Mouse (Mus musculus): Measurements from ENCODE around the gene Agap3. TPM values are rescaled to one million over a fixed set of nuclear protein-coding genes. Genes with fewer than 3 reads are reported as not detected.
A peak's percentile ranks its signal among the peaks of the same experiment; 100 is the strongest.

Gene Agap3
- total RNA-seq (2014; rRNA removed) (270 and 296 TPM in 2 replicates), polyA plus RNA-seq (2015; fragmentation: Nextera tagmentation; extraction: Ambion mirVana) (136 and 140 TPM in 2 replicates)

DNA sequence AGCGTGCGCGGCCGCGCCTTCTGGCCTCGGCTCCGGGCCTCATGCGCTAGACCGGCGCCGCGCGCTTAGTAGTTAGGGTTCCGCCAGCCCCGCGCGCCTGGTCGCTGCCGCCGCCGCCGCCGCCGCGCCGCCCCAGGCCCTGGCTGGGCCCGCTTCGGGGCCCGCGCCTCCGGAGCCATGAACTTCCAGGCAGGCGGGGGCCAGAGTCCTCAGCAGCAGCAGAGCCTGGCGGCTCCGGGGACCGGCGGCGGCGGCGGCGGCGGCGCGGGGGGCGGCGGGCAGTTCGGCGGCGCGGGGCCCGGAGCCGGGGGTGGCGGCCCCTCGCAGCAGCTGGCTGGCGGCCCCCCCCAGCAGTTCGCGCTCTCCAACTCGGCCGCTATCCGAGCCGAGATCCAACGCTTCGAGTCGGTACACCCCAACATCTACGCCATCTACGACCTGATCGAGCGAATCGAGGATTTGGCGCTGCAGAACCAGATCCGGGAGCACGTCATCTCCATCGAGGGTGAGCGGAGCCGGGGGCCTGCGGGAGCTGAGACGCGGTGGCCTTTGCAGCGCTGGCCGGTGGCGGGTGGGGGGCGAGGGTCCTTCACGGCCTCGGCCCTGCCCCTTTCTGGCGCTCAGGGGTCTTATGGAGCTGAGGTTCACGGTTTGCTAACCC lies at the start of gene Agap3:
TSS of gene Agap3 (plus strand) at position 148 of the 661 bp plus-strand sequence.
- ATAC-seq (peak; percentile 18; the same call in 1 of the 2 replicates), DNase-seq (peak; percentile 66)
- Histone ChIP-seq H3K4me1 (ENCODE audit: insufficient read depth) (peaks cover 40% of the 10 kb centered on the region), H3K4me3 (ENCODE audit: low read depth, low read length) (peak within 1 kb of the TSS; percentile 90), H3K9me3 (ENCODE audit: low read length) (no peaks in the 10 kb centered on the region), H3K36me3 (ENCODE audit: insufficient read depth) (no peaks in the 10 kb centered on the region), H3K27ac (ENCODE audit: low read depth, low read length) (peak within 1 kb of the TSS; percentile 91), H3K27me3 (ENCODE audit: insufficient read depth, low read length) (no peaks in the 10 kb centered on the region), H3K4me2 (ENCODE audit: low read depth) (peak within 1 kb of the TSS; percentile 91), H3K9ac (peak within 1 kb of the TSS; percentile 85)
- WGBS = under 1% methylated on average over 61 of the region's 85 CpGs
- TF ChIP-seq CTCF (IDR thresholded peaks at IDR 0.05; ENCODE audit: low read depth) = no peak

DNA sequence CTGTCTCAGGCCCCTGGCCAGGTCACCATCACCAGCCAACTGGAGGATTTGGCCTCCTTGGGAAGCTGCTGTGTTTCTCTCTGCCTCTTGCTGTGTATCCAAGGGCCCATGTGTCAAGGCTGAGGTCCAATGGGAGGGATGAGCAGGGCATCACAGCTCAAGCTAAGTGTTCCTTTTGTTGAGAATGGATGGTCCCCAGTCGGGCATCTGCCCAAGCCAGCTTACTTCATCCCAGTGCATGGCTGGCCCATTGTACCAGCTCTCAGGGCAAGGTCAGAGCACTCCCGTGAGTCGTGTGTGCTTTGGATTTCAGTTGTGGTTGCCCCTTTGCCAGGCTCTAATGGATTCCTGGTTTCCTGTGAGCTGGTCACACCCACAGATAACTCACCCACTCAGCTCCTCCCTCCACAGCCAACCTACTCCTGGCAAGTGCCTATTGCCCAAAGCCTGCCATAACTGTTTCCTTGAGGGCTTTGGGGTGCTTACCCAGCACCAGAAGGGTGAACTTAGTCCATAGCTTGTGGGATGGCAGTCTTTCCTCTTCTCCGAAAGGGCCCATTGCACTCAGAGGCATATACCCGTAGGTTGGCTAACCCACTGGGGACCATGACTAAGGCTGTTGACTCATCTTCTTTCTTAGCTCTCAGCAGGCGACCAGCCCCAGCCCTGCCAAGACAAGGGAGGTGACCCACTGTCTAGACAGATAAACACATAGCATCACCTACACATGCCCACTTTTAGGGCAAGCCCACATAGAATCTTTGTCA lies 47.2 kb upstream of the Agap3 start:
- ATAC-seq (no peak), DNase-seq (no peak)
- Histone ChIP-seq H3K36me3 (ENCODE audit: insufficient read depth) (peaks cover 60% of the 10 kb centered on the region), H3K4me1 (ENCODE audit: insufficient read depth) (no peaks in the 10 kb centered on the region), H3K9ac (no peak overlapping the region), H3K4me3 (ENCODE audit: low read depth, low read length) (no peak overlapping the region), H3K4me2 (ENCODE audit: low read depth) (no peak overlapping the region), H3K9me3 (ENCODE audit: low read length) (no peaks in the 10 kb centered on the region), H3K27ac (ENCODE audit: low read depth, low read length) (no peak overlapping the region), H3K27me3 (ENCODE audit: insufficient read depth, low read length) (no peaks in the 10 kb centered on the region)
- WGBS = 84% methylated on average over 6 of the region's 6 CpGs
- no peak for TF ChIP-seq CTCF (IDR thresholded peaks at IDR 0.05; ENCODE audit: low read depth)

DNA sequence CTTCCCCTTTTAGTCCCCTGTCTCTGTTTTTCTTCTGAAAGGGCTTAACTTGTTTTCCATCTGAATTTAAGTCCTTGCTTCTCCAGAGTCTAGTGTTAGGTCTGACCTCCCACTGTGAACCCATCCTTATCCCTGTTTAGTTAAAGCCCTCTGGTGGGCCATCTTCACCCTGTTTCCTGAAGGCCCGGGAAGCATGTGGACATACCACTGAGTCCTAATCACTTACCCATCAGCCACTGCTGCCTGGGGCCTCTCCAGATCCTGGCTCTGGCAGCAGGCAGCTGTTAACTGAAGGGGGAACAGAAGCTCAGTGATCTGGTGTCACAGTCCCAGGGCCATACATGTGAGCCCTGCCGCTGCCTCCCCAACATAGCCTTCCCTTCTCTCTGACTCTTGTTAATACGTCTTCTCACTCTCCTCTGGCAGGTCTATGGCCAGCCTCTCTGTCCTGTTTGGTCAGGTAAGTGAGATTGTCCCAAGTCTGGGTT lies 46.5 kb upstream of the Agap3 start:
- Histone ChIP-seq H3K4me2 (ENCODE audit: low read depth) (no peak overlapping the region), H3K9ac (no peak overlapping the region), H3K4me3 (ENCODE audit: low read depth, low read length) (no peak overlapping the region), H3K27ac (ENCODE audit: low read depth, low read length) (no peak overlapping the region), H3K27me3 (ENCODE audit: insufficient read depth, low read length) (no peaks in the 10 kb centered on the region), H3K36me3 (ENCODE audit: insufficient read depth) (peaks cover 61% of the 10 kb centered on the region), H3K4me1 (ENCODE audit: insufficient read depth) (no peaks in the 10 kb centered on the region), H3K9me3 (ENCODE audit: low read length) (no peaks in the 10 kb centered on the region)
- ATAC-seq (no peak), DNase-seq (no peak)
- TF ChIP-seq CTCF (IDR thresholded peaks at IDR 0.05; ENCODE audit: low read depth) = no peak
- WGBS = 74% methylated on average over 3 of the region's 3 CpGs

DNA sequence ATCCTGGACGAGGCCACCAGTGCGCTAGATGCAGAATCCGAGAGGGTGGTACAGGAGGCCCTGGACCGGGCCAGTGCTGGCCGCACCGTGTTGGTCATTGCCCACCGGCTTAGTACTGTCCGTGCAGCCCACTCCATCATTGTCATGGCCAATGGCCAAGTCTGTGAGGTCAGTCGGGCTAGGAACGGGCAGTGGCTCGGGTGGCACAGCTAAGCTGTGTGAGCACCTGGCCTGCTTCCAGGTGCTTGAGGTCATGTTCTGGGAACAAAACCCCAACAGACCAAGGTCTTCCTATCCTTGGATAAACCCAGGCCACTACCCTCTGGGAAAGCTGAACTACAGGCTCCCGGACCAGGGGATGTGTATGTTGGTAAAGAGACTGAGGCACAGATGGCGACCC lies 43.3 kb upstream of the Agap3 start:
- H3K4me3 ChIP-seq (ENCODE audit: low read depth, low read length) = no peak overlapping the region
- H3K4me1 ChIP-seq (ENCODE audit: insufficient read depth) = no peaks in the 10 kb centered on the region
- ATAC-seq (no peak), DNase-seq (no peak)
- peaks cover 41% of the 10 kb centered on the region for H3K36me3 ChIP-seq (ENCODE audit: insufficient read depth)
- no peak overlapping the region for H3K9ac ChIP-seq
- no peak overlapping the region for H3K27ac ChIP-seq (ENCODE audit: low read depth, low read length)
- no peaks in the 10 kb centered on the region for H3K27me3 ChIP-seq (ENCODE audit: insufficient read depth, low read length)
- H3K9me3 ChIP-seq (ENCODE audit: low read length) = no peaks in the 10 kb centered on the region
- 77% methylated on average over 13 of the region's 13 CpGs for WGBS
- TF ChIP-seq CTCF (IDR thresholded peaks at IDR 0.05; ENCODE audit: low read depth) = no peak
- H3K4me2 ChIP-seq (ENCODE audit: low read depth) = no peak overlapping the region

DNA sequence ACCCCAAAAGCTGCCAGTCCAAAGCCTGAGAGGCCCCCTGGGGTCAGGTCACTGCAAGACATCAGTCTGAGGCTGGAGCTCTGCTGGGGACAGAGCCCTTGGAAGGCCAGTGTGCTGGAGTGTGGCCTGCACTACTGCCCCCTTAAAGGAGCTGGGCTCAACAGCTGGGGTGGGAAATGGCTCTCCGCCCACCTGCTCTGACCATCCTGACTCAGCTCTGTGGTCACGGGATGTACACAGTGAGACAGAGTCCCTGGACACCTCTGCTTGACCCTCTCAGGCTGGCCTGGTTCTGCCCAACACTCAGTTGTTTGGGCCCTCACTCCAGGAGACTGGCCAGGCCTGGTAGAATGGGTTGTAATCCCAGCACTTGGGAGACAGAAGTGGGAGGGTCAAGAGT lies 42.5 kb upstream of the Agap3 start:
- H3K9me3 ChIP-seq (ENCODE audit: low read length) = no peaks in the 10 kb centered on the region
- TF ChIP-seq CTCF (IDR thresholded peaks at IDR 0.05; ENCODE audit: low read depth) = no peak
- H3K4me3 ChIP-seq (ENCODE audit: low read depth, low read length) = no peak overlapping the region
- no peak overlapping the region for H3K27ac ChIP-seq (ENCODE audit: low read depth, low read length)
- WGBS = 68% methylated on average over 2 of the region's 2 CpGs
- DNase-seq = no peak
- no peak overlapping the region for H3K4me2 ChIP-seq (ENCODE audit: low read depth)
- peaks cover 33% of the 10 kb centered on the region for H3K36me3 ChIP-seq (ENCODE audit: insufficient read depth)
- H3K27me3 ChIP-seq (ENCODE audit: insufficient read depth, low read length) = no peaks in the 10 kb centered on the region
- no peak for ATAC-seq
- H3K4me1 ChIP-seq (ENCODE audit: insufficient read depth) = no peaks in the 10 kb centered on the region
- H3K9ac ChIP-seq = no peak overlapping the region

DNA sequence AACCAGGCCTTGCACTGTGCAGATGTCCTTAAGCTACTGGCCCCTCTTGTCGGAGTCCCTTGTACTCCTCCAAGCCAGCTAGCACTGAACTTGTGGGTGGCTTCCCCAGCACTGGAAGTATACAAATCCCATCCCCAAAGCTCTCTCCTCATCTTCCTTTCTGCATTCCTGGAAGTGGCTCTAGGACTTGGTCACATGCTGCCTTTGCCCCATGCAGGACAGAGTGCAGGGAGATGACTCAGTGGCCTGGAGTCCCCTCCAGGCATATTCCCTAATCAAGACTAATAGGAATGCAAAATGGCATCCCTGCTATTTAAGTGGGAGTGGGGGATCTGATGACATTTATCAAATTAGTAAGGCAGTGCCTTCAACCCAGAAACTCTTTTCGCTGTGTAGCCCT lies 39.9 kb upstream of the Agap3 start:
- 87% methylated on average over 2 of the region's 2 CpGs for WGBS
- ATAC-seq = no peak

More for the DNA sequence above, 39.9 kb upstream of the Agap3 start:
- Histone ChIP-seq H3K27ac (ENCODE audit: low read depth, low read length) (no peak overlapping the region), H3K36me3 (ENCODE audit: insufficient read depth) (peaks cover 12% of the 10 kb centered on the region), H3K4me1 (ENCODE audit: insufficient read depth) (no peaks in the 10 kb centered on the region; the same call in 1 of the 2 replicates), H3K9me3 (ENCODE audit: low read length) (no peaks in the 10 kb centered on the region), H3K9ac (no peak overlapping the region), H3K4me3 (ENCODE audit: low read depth, low read length) (no peak overlapping the region), H3K27me3 (ENCODE audit: insufficient read depth, low read length) (no peaks in the 10 kb centered on the region), H3K4me2 (ENCODE audit: low read depth) (no peak overlapping the region)
- TF ChIP-seq CTCF (IDR thresholded peaks at IDR 0.05; ENCODE audit: low read depth) = no peak
- no peak for DNase-seq

Data from forebrain, postnatal 0 days (tissue).